Mouse (Mus musculus) stomach, postnatal 0 days (tissue): ENCODE measurements around the gene Ovca2. TPM values are rescaled to one million over a fixed set of nuclear protein-coding genes. Genes with fewer than 3 reads are reported as not detected.
A peak's percentile ranks its signal among the peaks of the same experiment; 100 is the strongest.

Experiments used
- ATAC-seq: fragments of 200-750 bp; cut with Nextera tagmentation; 2 replicates; pipeline ENCODE4 v1.8.0; 2017; ENCODE audit not compliant: low FRiP score, low TSS enrichment
- DNase-seq: peaks from one replicate; pipeline ENCODE4 v3.0.0-alpha.2; 2016; ENCODE audit warnings: low spot score
- H3K27ac ChIP-seq: fragments of 300-500 bp; sonication (generic); replicated peaks from 2 replicates; pipeline ENCODE4 v1.5.1; 2014; ENCODE audit warnings: mild to moderate bottlenecking, control low read depth
- H3K27me3 ChIP-seq: fragments of 300-500 bp; sonication (generic); 2 replicates; pipeline ENCODE4 v1.6.1; 2014; ENCODE audit warnings: low read length; ENCODE audit not compliant: control insufficient read depth, insufficient read depth
- H3K36me3 ChIP-seq: fragments of 300-500 bp; sonication (generic); 2 replicates; pipeline ENCODE4 v1.6.1; 2014; ENCODE audit warnings: low read length, mixed read lengths; ENCODE audit not compliant: control insufficient read depth, insufficient read depth
- H3K4me1 ChIP-seq: fragments of 300-500 bp; sonication (generic); replicated peaks from 2 replicates; pipeline ENCODE4 v1.6.1; 2014; ENCODE audit warnings: antibody characterized with exemption; ENCODE audit not compliant: control insufficient read depth, insufficient read depth
- H3K4me2 ChIP-seq: fragments of 300-500 bp; sonication (generic); replicated peaks from 2 replicates; pipeline ENCODE4 v1.6.1; 2014; ENCODE audit warnings: low read depth, mild to moderate bottlenecking, control low read depth, moderate library complexity
- H3K4me3 ChIP-seq: fragments of 300-500 bp; sonication (generic); 2 replicates; pipeline ENCODE4 v1.5.1; 2014; ENCODE audit warnings: low read depth, low read length, control low read depth
- H3K9ac ChIP-seq: fragments of 300-500 bp; sonication (generic); 2 replicates; pipeline ENCODE4 v1.6.1; 2014; ENCODE audit warnings: mild to moderate bottlenecking, low read length, control low read depth, mixed read lengths
- H3K9me3 ChIP-seq: fragments of 300-500 bp; sonication (generic); 2 replicates; pipeline ENCODE4 v1.6.1; 2016; ENCODE audit warnings: low read length; ENCODE audit not compliant: control insufficient read depth
- CTCF ChIP-seq: IDR thresholded peaks from 2 replicates; pipeline ENCODE4 v1.5.1; 2016; ENCODE audit warnings: antibody characterized with exemption, low read depth, mild to moderate bottlenecking, moderate library complexity
- EP300 ChIP-seq: optimal IDR thresholded peaks from 2 replicates; pipeline ENCODE3; 2016; ENCODE audit warnings: antibody characterized with exemption
- WGBS: fragments of 180-500 bp; shearing (Covaris S2); extraction: QIAGEN DNeasy Blood & Tissue Kit; methylation state at CpG from one replicate; pipeline ENCODE4 v1.1.7; 2014; 5-methylcytosine and 5-hydroxymethylcytosine counted together
- polyA plus RNA-seq: library from polyadenylated mRNA; unstranded; fragments of >200 nt; fragmentation: Nextera tagmentation; extraction: Ambion mirVana; gene quantifications from 2 replicates; pipeline ENCODE4 v1.2.1, GENCODE M21; 2015

Ovca2 gene
- polyA plus RNA-seq, 1 experiment from 2014 or later = 19.3 TPM

DNA sequence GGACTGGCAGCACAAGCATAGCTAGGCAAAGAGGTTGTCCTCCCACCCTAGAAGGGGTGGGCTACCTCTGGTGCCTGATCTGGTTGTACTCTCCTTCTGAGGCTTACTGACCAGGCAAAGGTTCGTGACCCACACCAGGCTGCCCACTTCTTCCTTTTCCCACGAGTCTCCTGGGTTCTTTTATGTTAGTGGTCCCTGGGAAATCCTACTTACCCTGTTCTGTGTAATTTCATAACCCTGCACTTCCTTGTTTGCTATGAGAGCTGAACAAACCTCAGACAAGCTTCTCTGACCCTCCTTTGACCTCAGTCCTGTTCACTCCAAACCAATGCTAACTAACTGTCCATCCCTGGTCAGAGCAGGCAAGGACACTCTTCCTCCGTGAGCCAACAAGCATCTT, 37.6 kb downstream of the Ovca2 start:
- H3K27ac ChIP-seq = peak overlapping the region; percentile 90
- peaks cover 8% of the 10 kb centered on the region for H3K4me1 ChIP-seq
- H3K9me3 ChIP-seq = no peaks in the 10 kb centered on the region
- no peak overlapping the region for H3K4me2 ChIP-seq
- no peaks in the 10 kb centered on the region for H3K36me3 ChIP-seq
- H3K27me3 ChIP-seq = no peaks in the 10 kb centered on the region
- TF ChIP-seq EP300 (no peak), CTCF (no peak)
- H3K4me3 ChIP-seq = no peak overlapping the region
- 47% methylated on average over 3 of the region's 3 CpGs for WGBS
- no peak for ATAC-seq
- no peak overlapping the region for H3K9ac ChIP-seq
- no peak for DNase-seq

DNA sequence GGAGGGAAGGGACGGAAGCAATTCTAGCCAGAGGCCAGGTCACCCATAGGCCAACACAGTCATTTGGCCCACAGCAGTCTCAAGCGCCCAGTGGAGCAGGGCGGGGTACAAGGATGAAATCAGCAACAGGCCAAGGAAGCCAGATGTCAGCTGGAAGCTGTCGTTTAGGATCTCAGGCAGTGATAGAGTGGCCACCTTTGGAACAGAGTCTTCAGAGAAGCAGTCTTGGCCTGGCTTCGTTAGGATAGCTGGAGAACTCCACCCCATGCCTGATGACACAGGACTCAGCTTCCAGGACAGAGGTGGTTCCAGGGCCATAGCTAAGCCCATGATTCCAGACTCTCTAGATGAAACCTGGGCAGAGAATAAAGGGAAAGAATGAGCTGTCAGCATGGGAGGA, 38.2 kb downstream of the Ovca2 start:
- Histone ChIP-seq H3K4me3 (no peak overlapping the region), H3K27me3 (no peaks in the 10 kb centered on the region), H3K4me2 (no peak overlapping the region), H3K4me1 (peaks cover 8% of the 10 kb centered on the region), H3K36me3 (no peaks in the 10 kb centered on the region), H3K9me3 (no peaks in the 10 kb centered on the region), H3K27ac (peak overlapping the region; percentile 90), H3K9ac (no peak overlapping the region)
- WGBS = 45% methylated on average over 5 of the region's 5 CpGs
- TF ChIP-seq EP300 (no peak), CTCF (no peak)
- peak; percentile 56 for ATAC-seq
- DNase-seq = no peak

DNA sequence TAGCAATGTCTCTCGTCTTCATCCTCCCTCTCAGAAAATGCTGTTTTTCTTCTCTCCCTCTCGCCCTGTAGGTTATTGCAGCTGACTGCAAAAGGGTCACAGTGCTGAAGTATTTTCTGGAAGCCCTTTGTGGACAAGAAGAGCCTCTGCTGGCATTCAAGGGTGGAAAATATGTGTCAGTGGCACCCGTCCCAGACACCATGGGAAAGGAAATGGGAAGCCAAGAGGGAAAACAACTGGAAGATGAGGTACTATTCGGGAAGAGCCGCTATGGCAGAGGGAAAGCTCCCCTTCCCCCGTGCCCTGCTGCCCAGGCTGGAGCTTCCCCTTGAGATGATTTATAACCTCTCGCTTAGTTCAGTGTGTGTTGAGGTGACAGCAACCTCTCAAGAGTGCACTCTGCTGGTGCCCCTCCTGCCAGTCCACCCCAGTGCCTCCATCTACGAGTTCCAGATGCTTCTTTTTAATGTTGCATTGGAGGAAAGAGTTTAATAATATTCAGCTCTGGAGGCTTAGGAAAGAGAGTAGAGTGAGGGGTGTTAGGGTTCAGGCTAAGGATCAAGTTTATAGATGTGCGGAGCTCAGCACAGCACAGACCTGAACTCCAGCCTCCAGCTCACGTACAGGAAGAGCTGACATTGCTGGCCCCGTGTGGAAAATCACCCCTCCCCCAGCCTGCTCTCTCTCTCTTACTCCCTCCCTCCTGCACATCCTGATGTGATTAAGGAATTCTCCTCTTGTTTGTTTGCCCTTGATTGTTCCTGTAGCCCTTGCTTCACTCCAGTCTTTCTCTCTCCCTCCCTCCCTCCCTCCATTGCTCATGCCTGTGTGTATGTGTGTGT, 39.3 kb downstream of the Ovca2 start:
- ATAC-seq (peak; percentile 46; the same call in 1 of the 2 replicates), DNase-seq (no peak)
- no peak for TF ChIP-seq EP300
- no peak; the same call in 1 of the 2 replicates for TF ChIP-seq CTCF
- H3K4me2 ChIP-seq = no peak overlapping the region; the same call in 1 of the 2 replicates
- H3K9ac ChIP-seq = no peak overlapping the region
- peaks cover 8% of the 10 kb centered on the region for H3K4me1 ChIP-seq
- H3K27ac ChIP-seq = peak overlapping the region; percentile 90
- H3K9me3 ChIP-seq = no peaks in the 10 kb centered on the region
- WGBS = 25% methylated on average over 11 of the region's 11 CpGs
- H3K4me3 ChIP-seq = no peak overlapping the region
- no peaks in the 10 kb centered on the region for H3K27me3 ChIP-seq
- no peaks in the 10 kb centered on the region for H3K36me3 ChIP-seq

DNA sequence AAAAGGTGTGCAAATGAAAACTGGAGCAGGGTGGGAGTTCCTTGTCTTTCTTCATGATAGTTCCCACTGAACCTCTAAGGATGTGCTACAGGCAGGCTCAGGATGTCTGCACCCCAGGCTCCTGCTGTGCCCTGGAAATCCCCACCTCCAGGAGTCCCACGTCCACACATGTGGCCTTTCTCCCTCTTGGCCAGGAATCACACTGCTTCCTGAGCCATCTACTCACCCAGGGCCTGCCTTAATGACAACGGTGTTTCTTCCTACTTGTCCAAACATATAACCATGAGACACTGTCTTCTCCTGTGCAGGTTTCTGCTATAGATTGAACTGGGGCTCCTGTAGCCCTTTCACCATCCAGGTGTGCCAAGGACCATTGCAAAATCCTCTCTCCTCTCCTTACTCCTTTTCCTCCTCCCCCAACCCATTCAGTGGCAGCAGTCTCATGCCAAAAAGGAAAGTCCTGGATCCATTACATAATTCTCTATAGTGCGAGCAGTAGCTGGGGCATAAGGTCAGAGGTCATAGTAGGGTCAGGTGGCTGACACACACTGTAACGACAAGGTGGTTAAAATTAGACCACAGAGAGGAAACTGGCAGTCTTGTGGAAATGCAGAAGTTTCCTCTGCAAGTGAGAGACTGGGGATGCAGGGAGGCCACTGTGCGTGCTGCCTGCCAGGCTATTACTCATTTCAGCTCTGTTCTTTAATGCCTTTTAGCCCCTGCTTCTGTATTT, 41.8 kb downstream of the Ovca2 start:
- H3K4me3 ChIP-seq = no peak overlapping the region
- H3K4me1 ChIP-seq = peaks cover 8% of the 10 kb centered on the region
- H3K9ac ChIP-seq = no peak overlapping the region
- DNase-seq (no peak), ATAC-seq (no peak)
- no peak overlapping the region for H3K4me2 ChIP-seq
- WGBS = 54% methylated on average over 5 of the region's 5 CpGs
- TF ChIP-seq EP300 (no peak), CTCF (no peak)
- H3K27me3 ChIP-seq = no peaks in the 10 kb centered on the region
- no peaks in the 10 kb centered on the region for H3K9me3 ChIP-seq
- no peaks in the 10 kb centered on the region for H3K36me3 ChIP-seq
- H3K27ac ChIP-seq = no peak overlapping the region

DNA sequence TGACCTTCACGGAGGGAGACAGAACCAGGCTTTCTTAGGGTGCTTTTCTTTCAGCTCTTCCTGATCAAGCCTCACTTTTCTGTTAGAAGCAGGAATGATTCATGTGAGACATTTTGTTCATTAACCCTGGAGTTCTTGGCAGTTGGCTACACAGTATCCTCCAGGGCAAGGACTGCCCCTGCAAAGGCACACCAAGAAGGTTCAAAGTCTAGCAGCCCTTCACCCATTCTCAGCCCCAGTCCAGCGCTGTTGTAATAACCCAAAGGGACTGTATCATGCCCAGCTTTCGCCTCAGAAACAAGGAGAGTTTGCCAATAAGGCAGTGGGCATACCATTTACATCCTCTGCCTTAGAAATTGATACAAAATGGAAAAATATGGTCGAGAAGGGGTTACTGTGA, 43.3 kb downstream of the Ovca2 start:
- H3K9ac ChIP-seq = no peak overlapping the region
- TF ChIP-seq EP300 = no peak
- no peak for TF ChIP-seq CTCF
- no peaks in the 10 kb centered on the region for H3K36me3 ChIP-seq
- no peak overlapping the region for H3K27ac ChIP-seq
- H3K27me3 ChIP-seq = no peaks in the 10 kb centered on the region
- H3K4me1 ChIP-seq = peaks cover 4% of the 10 kb centered on the region
- no peak overlapping the region for H3K4me3 ChIP-seq
- WGBS = 90% methylated on average over 4 of the region's 4 CpGs
- ATAC-seq = no peak
- H3K9me3 ChIP-seq = no peaks in the 10 kb centered on the region
- no peak overlapping the region for H3K4me2 ChIP-seq
- no peak for DNase-seq
